Mouse (Mus musculus) heart, postnatal 0 days (tissue): ENCODE measurements at regions not wholly inside any gene's neighbourhood (a gene's known extent, or its start where the extent isn't known, plus 50 kb on each side); places are given as distances from the start of the nearest gene placed in this dataset.

Experiments used
- ATAC-seq: fragments of 200-750 bp; cut with Nextera tagmentation; 2 replicates; pipeline ENCODE4 v1.8.0; 2017; ENCODE audit warnings: low read depth, moderate number of reproducible peaks, moderate library complexity; ENCODE audit not compliant: insufficient read depth
- DNase-seq: peaks from one replicate; pipeline ENCODE4 v3.0.0-alpha.2; 2016; ENCODE audit warnings: low spot score
- H3K27ac ChIP-seq: fragments of 300-500 bp; sonication (generic); 2 replicates; pipeline ENCODE4 v1.5.1; 2014; ENCODE audit warnings: low read depth, mild to moderate bottlenecking
- H3K27me3 ChIP-seq: fragments of 300-500 bp; sonication (generic); 2 replicates; pipeline ENCODE4 v1.6.1; 2014; ENCODE audit warnings: low read length, mixed read lengths; ENCODE audit not compliant: control insufficient read depth, insufficient read depth
- H3K36me3 ChIP-seq: fragments of 300-500 bp; sonication (generic); replicated peaks from 2 replicates; pipeline ENCODE4 v1.6.1; 2014; ENCODE audit warnings: low read length, mixed read lengths; ENCODE audit not compliant: control insufficient read depth, insufficient read depth
- H3K4me1 ChIP-seq: fragments of 300-500 bp; sonication (generic); 2 replicates; pipeline ENCODE4 v1.6.1; 2014; ENCODE audit warnings: antibody characterized with exemption; ENCODE audit not compliant: control insufficient read depth, insufficient read depth
- H3K4me2 ChIP-seq: fragments of 300-500 bp; sonication (generic); 2 replicates; pipeline ENCODE4 v1.6.1; 2014; ENCODE audit warnings: low read depth, mild to moderate bottlenecking, low read length, moderate library complexity
- H3K4me3 ChIP-seq: fragments of 300-500 bp; sonication (generic); 2 replicates; pipeline ENCODE4 v1.5.1; 2014; ENCODE audit warnings: low read depth, low read length
- H3K9ac ChIP-seq: fragments of 300-500 bp; sonication (generic); replicated peaks from 2 replicates; pipeline ENCODE4 v1.6.1; 2014; ENCODE audit warnings: low read depth, low read length, mixed read lengths
- H3K9me3 ChIP-seq: fragments of 300-500 bp; sonication (generic); replicated peaks from 2 replicates; pipeline ENCODE4 v1.6.1; 2016; ENCODE audit warnings: low read length; ENCODE audit not compliant: control insufficient read depth
- CTCF ChIP-seq: IDR thresholded peaks from 2 replicates; pipeline ENCODE4 v1.5.1; 2016; ENCODE audit warnings: antibody characterized with exemption, control low read depth, low read depth
- EP300 ChIP-seq: IDR thresholded peaks from 2 replicates; pipeline ENCODE4 v1.6.1; 2016; ENCODE audit warnings: antibody characterized with exemption, low read depth
- WGBS: fragments of 180-500 bp; shearing (Covaris S2); extraction: QIAGEN DNeasy Blood & Tissue Kit; methylation state at CpG from one replicate; pipeline ENCODE4 v1.1.7; 2014; 5-methylcytosine and 5-hydroxymethylcytosine counted together

- Histone ChIP-seq H3K4me2 (no peak overlapping the region), H3K27ac (no peak overlapping the region), H3K4me3 (no peak overlapping the region), H3K36me3 (no peaks in the 10 kb centered on the region), H3K27me3 (no peaks in the 10 kb centered on the region), H3K4me1 (peaks cover 11% of the 10 kb centered on the region), H3K9me3 (no peaks in the 10 kb centered on the region), H3K9ac (no peak overlapping the region)
- 43% methylated on average over 10 of the region's 10 CpGs for WGBS
- TF ChIP-seq EP300 (no peak), CTCF (no peak)
- ATAC-seq (no peak), DNase-seq (no peak)
Observed at GRCm38 (mm10) chr12:71574685-71575084, 256.2 kb upstream of the Daam1 start.

GRCm38 (mm10) chr12:71577349-71577748 is 253.5 kb upstream of the Daam1 start:
- no peak overlapping the region for H3K27ac ChIP-seq
- DNase-seq (peak; percentile 19), ATAC-seq (no peak)
- TF ChIP-seq CTCF, result peak; percentile 42
- no peak for TF ChIP-seq EP300
- H3K36me3 ChIP-seq, result no peaks in the 10 kb centered on the region
- H3K9me3 ChIP-seq, result no peaks in the 10 kb centered on the region
- H3K4me3 ChIP-seq, result peak overlapping the region; percentile 37
- peaks cover 11% of the 10 kb centered on the region for H3K4me1 ChIP-seq
- no peaks in the 10 kb centered on the region for H3K27me3 ChIP-seq
- 5% methylated on average over 9 of the region's 9 CpGs for WGBS
- peak overlapping the region; percentile 62 for H3K4me2 ChIP-seq
- no peak overlapping the region for H3K9ac ChIP-seq

- H3K36me3 ChIP-seq, result no peaks in the 10 kb centered on the region
Observed at GRCm38 (mm10) chr12:71578006-71578405, 252.9 kb upstream of the Daam1 start.

GRCm38 (mm10) chr12:71578912-71579311 is 252.0 kb upstream of the Daam1 start:
- H3K27ac ChIP-seq, result no peak overlapping the region
- 42% methylated on average over 11 of the region's 11 CpGs for WGBS
- peaks cover 11% of the 10 kb centered on the region for H3K4me1 ChIP-seq
- H3K27me3 ChIP-seq, result no peaks in the 10 kb centered on the region
- H3K9ac ChIP-seq, result no peak overlapping the region
- TF ChIP-seq CTCF (no peak), EP300 (no peak)
- ATAC-seq, result no peak
- H3K4me2 ChIP-seq, result no peak overlapping the region
- no peaks in the 10 kb centered on the region for H3K9me3 ChIP-seq
- no peak overlapping the region for H3K4me3 ChIP-seq
- H3K36me3 ChIP-seq, result no peaks in the 10 kb centered on the region
- no peak for DNase-seq

More at GRCm38 (mm10) chr12:71578006-71578405, 252.9 kb upstream of the Daam1 start:
- H3K27me3 ChIP-seq, result no peaks in the 10 kb centered on the region
- no peak overlapping the region for H3K27ac ChIP-seq
- no peaks in the 10 kb centered on the region for H3K9me3 ChIP-seq
- TF ChIP-seq EP300, result no peak
- TF ChIP-seq CTCF, result no peak
- DNase-seq (no peak), ATAC-seq (no peak)
- no peak overlapping the region for H3K9ac ChIP-seq
- peaks cover 11% of the 10 kb centered on the region for H3K4me1 ChIP-seq
- WGBS, result 90% methylated on average over 9 of the region's 9 CpGs
- H3K4me2 ChIP-seq, result no peak overlapping the region
- no peak overlapping the region for H3K4me3 ChIP-seq

- H3K36me3 ChIP-seq, result no peaks in the 10 kb centered on the region
- no peak overlapping the region for H3K4me2 ChIP-seq
- H3K9ac ChIP-seq, result no peak overlapping the region
- peaks cover 3% of the 10 kb centered on the region for H3K4me1 ChIP-seq
- no peaks in the 10 kb centered on the region for H3K27me3 ChIP-seq
- H3K9me3 ChIP-seq, result no peaks in the 10 kb centered on the region
- TF ChIP-seq CTCF (no peak), EP300 (no peak)
- no peak overlapping the region for H3K4me3 ChIP-seq
- H3K27ac ChIP-seq, result no peak overlapping the region
- no peak for DNase-seq
- 68% methylated on average over 12 of the region's 12 CpGs for WGBS
- no peak for ATAC-seq
Observed at GRCm38 (mm10) chr12:71580532-71581290, 250.2 kb upstream of the Daam1 start.

- 61% methylated on average over 8 of the region's 8 CpGs for WGBS
- Histone ChIP-seq H3K36me3 (no peaks in the 10 kb centered on the region), H3K27me3 (no peaks in the 10 kb centered on the region), H3K4me3 (no peak overlapping the region), H3K4me1 (no peaks in the 10 kb centered on the region), H3K27ac (no peak overlapping the region), H3K9me3 (no peaks in the 10 kb centered on the region), H3K9ac (no peak overlapping the region), H3K4me2 (no peak overlapping the region)
- DNase-seq (no peak), ATAC-seq (no peak)
- no peak for TF ChIP-seq CTCF
- no peak for TF ChIP-seq EP300
Observed at GRCm38 (mm10) chr12:71584618-71585017, 246.3 kb upstream of the Daam1 start.
